Mouse (Mus musculus) cerebellum, adult 18-20 months (tissue): ENCODE data around the gene Med24.
"Not testable (repeated sequence)": the region's sequence is repeated elsewhere in the genome, so short reads cannot be mapped to it uniquely, and the experiment has no call there.

ENCODE experiments used
- DNase-seq, 2 experiments: peaks; one replicate each; pipeline ENCODE4 v3.0.0; 2021

Gene Med24

DNA sequence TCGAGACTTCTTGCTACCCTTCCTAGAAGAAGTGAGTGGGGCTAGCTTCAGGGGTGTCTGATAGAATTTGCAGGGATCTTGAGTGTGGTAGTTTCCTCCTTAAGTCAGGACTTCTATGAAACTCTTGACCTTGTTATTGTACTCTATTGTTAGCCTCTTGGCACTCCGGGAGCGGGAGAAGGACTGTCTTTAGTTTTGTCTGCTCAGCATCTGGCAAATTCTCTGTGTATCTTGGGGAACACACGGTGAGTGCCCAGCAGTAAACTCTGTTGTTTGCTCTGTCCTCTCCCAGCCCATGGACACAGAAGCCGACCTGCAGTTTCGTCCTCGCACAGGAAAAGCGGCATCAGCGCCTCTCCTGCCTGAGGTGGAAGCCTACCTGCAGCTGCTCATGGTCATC lies 43.6 kb downstream of the Med24 start:
- DNase-seq: no peak

DNA sequence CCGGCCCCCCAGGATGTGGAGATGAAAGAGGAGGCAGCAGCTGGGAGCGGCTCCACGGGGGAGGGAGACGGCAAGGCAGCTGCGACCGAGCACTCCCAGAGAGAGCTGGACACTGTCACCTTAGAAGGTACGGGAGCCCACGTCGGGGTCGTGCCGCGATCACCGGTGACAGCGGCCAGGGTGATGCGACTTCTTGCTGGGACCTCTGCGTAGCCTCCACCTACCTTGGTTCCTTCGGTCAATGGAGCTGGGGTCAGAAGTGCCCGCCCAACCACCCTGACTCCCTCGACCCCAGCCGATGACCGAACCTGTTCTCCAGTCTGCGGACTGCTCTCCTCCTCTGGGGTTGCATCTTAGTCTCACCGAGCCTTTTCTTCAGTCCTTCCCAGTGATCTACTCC lies 46.4 kb downstream of the Med24 start:
- DNase-seq: no peak

- peak; percentile 94 to 99 for DNase-seq
These were observed 47.2 kb downstream of the Med24 start, which contains the start of gene Psmd3 for GRCm38 (mm10) chr11:98681786-98682745. Gene Psmd3, plus strand, starts transcription at chr11:98682554.

DNA sequence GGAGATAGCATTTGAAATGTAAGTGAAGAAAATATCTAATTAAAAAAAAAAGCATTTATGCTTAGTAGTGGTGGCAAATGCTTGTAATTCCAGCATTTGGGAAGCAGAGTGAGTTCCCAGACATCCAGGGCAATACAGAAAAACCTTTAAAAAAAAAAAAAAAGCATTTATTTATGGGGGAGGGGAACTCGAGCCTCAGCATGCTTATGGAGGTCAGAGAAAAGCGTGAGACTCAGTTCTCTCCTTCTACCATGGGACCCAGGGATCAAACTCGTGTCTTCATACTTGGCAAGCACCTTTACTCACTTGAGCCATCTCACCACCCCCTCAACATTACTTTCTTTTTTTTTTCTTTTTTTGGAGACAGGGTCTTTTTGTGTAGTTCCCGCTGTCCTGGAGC lies 48.0 kb downstream of the Med24 start:
- DNase-seq: no peak

GRCm38 (mm10) chr11:98680595-98680994 lies 48.6 kb downstream of the Med24 start:
- not testable (repeated sequence) for DNase-seq

GRCm38 (mm10) chr11:98680023-98680422 lies 49.2 kb downstream of the Med24 start:
- no peak for DNase-seq

DNA sequence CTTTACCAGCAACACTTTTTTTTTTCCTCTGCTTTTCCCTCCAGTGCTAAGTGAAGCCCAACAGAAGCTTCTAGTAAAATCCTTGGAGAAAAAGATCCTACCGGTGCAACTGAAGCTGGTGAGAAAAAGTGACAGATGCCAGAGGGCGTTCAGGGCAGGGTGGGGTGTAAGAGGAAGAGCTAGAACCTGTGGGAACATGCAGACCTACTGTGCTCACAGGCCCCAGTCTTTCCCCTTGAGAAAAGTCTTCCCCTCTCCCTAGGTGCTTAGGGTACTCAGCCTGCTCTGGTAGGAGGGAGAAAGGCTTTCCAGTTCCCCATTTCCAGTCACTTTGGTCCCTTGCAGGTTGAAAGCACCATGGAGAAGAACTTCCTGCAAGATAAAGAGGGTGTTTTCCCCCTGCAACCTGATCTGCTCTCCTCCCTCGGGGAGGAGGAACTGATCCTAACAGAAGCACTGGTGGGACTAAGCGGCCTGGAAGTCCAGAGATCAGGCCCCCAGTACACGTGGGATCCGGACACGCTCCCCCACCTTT lies 53.3 kb downstream of the Med24 start:
- DNase-seq: no peak

DNA sequence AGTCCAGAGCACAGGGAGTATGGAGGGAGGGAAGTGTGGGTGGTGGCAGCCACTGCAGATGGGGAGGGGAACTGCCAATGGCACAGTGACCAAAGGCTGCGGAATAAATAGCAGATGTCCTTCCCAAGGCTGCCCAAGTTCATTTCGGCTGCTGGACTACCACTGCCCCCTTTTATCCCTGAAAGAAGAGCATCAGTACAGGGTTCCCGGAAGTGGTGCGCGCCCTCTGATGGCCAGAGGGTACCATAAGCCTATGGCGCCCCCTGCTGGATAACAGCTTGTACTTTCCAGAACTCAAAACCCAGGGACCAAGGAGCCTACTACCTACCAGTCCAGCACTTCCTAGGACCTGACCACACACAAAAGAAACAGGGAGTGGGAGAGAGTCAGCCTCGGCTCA lies 56.1 kb downstream of the Med24 start:
- peak; percentile 46 to 64 for DNase-seq

- no peak for DNase-seq
These were observed 56.8 kb downstream of the Med24 start for GRCm38 (mm10) chr11:98672482-98672881.

- no peak for DNase-seq
These were observed 57.4 kb downstream of the Med24 start for GRCm38 (mm10) chr11:98671857-98672256.

GRCm38 (mm10) chr11:98671284-98671815 lies 57.9 kb downstream of the Med24 start:
- DNase-seq: no peak

DNA sequence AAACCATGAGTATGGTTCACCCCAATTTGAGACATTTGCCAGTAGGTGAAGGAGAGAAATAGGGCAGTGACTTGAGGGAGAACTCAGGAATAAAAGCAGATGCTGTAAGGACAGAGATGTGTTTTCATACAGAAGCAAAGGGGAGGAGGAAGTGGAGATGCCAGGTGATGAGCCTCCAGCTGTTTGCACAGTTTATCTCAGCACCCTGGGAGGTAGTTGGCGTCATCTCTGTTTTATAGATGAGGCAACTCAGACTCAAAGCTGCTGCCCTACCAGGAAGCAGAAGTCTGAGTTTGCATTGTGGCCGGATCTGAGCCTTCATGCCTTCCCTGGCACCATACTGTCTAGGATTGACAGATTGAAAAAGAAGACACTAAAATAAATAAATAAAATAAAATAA lies 60.3 kb downstream of the Med24 start:
- no peak for DNase-seq

DNA sequence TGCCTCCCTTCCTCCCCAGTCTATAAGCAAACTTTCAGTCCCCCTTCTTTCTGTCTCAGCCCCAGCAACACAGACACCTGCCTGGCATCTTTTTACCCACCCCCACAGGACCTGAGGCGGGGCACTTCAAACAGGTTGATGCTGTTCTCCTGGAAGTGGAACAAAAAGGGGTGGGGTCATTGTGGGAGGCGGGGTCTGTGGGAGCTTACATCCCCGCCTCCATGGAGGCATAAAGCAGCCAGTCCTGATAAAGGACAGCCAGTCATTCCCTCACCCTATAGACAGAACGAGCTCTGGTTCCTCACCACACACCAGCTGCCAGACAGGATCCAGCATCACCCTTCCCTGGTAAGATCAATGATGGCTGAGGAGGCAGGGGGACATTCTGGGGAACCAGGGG lies 65.1 kb downstream of the Med24 start, which contains the start of gene Gsdma:
Gene Gsdma, plus strand, starts transcription at position 261 of the 400 bp plus-strand sequence.
- no peak for DNase-seq

GRCm38 (mm10) chr11:98660517-98660916 lies 68.7 kb downstream of the Med24 start:
- peak; percentile 32 to 38 for DNase-seq

DNA sequence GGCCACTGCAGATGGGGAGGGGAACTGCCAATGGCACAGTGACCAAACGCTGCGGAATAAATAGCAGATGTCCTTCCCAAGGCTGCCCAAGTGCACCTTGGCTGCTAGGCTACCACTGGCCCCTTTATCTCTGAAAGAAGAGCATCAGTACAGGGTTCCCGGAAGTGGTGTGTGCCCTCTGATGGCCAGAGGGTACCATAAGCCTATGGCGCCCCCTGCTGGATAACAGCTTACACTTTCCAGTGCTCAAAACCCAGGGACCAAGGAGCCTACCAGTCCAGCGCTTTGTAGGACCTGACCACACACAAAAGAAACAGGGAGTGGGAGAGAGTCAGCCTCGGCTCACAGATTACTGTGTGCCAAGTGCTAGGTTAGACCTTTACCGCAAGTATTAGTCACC lies 74.2 kb downstream of the Med24 start:
- DNase-seq: peak; percentile 22
